Mouse (Mus musculus) hindlimb bud, embryonic 11.5 days (tissue): ENCODE measurements at regions not wholly inside any gene's neighbourhood (a gene's known extent, or its start where the extent isn't known, plus 50 kb on each side); places are given as distances from the start of the nearest gene placed in this dataset.

Source experiments
- DNase-seq: peaks from one replicate; pipeline ENCODE4 v3.0.0-alpha.2; 2012; ENCODE audit warnings: low read depth, low spot score; ENCODE audit errors: extremely low spot score

- no peak for DNase-seq
Measured at GRCm38 (mm10) chr17:91226378-91226777, 133.5 kb upstream of the Nrxn1 start.

DNA sequence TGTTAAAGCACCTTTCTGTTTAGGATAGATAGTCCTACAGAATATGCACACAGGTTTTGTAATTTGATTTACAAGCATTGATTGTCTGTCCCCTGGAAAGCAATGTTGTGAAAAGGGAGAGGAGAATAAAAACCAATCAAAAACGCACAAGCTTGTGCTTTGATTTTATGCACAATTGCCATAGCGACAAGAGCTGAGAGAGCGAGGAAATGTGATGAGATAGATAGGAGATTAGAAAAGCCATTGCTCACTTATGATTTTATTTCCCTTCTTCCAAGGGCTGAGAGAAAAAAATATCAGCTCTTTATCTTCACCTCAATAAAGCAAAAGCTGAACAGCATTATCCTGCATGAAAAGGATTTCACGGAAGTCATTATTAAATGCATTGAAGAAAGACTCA lies 133.0 kb upstream of the Nrxn1 start:
- no peak for DNase-seq

GRCm38 (mm10) chr17:91216429-91216828 lies 123.6 kb upstream of the Nrxn1 start:
- no peak for DNase-seq

- DNase-seq, result no peak
Measured at GRCm38 (mm10) chr17:91182574-91182973, 89.7 kb upstream of the Nrxn1 start.

- no peak for DNase-seq
Measured at GRCm38 (mm10) chr17:91161834-91162233, 69.0 kb upstream of the Nrxn1 start.
